Mouse (Mus musculus) kidney, adult 2 months (tissue): ENCODE measurements around the gene Krt23. TPM values are rescaled to one million over a fixed set of nuclear protein-coding genes. Genes with fewer than 3 reads are reported as not detected.

Experiments used
- DNase-seq: peaks from one replicate; pipeline ENCODE4 v3.0.0; 2021
- H3K27ac ChIP-seq: fragments of 200-500 bp; 2 replicates; pipeline ENCODE4 v1.5.1; 2012; ENCODE audit warnings: low read depth, low read length, control low read depth, inconsistent platforms; ENCODE audit not compliant: insufficient read depth
- H3K27me3 ChIP-seq: fragments of 200-500 bp; replicated peaks from 2 replicates; pipeline ENCODE4 v1.6.1; 2012; ENCODE audit warnings: mild to moderate bottlenecking, moderate library complexity, low read length, inconsistent platforms; ENCODE audit not compliant: control insufficient read depth, insufficient read depth
- H3K36me3 ChIP-seq: fragments of 200-500 bp; 2 replicates; pipeline ENCODE4 v1.6.1; 2012; ENCODE audit warnings: mild to moderate bottlenecking, moderate library complexity, low read length, inconsistent platforms; ENCODE audit not compliant: control insufficient read depth, insufficient read depth
- H3K4me1 ChIP-seq: fragments of 200-500 bp; 2 replicates; pipeline ENCODE4 v1.6.1; 2011; ENCODE audit warnings: low read length; ENCODE audit not compliant: control insufficient read depth, insufficient read depth
- H3K4me3 ChIP-seq: fragments of 200-500 bp; 2 replicates; pipeline ENCODE4 v1.5.1; 2011; ENCODE audit warnings: mild to moderate bottlenecking, low read depth, low read length, control low read depth; ENCODE audit not compliant: insufficient read depth
- CTCF ChIP-seq: fragments of 200-500 bp; conservative IDR thresholded peaks from 2 replicates; pipeline ENCODE4 v1.5.1; 2011; ENCODE audit warnings: low read depth, mild to moderate bottlenecking, control low read depth, low read length, moderate library complexity, mixed read lengths; ENCODE audit not compliant: insufficient read depth, insufficient read length
- POLR2A ChIP-seq: fragments of 200-500 bp; IDR thresholded peaks from one replicate; pipeline ENCODE4 v1.6.1; 2011; ENCODE audit warnings: low read depth, low read length, control low read depth
- WGBS: fragments of 180-500 bp; shearing (Covaris S2); methylation state at CpG from one replicate; pipeline ENCODE4 v1.1.7; 2018; 5-methylcytosine and 5-hydroxymethylcytosine counted together
- polyA plus RNA-seq: library from polyadenylated mRNA; depleted of rRNA; stranded (reverse); fragments of >200 nt; gene quantifications from 2 replicates; pipeline ENCODE4 v1.2.3, GENCODE M21; 2012; rRNA removed

Krt23 gene
- polyA plus RNA-seq: 2.7 and 3.5 TPM in 2 replicates

GRCm38 (mm10) chr11:99492733-99493573, at the start of gene Krt23:
TSS of gene Krt23 (minus strand) at chr11:99493137.
- no peak within 1 kb of the TSS for H3K4me3 ChIP-seq
- H3K27me3 ChIP-seq: no peaks in the 10 kb centered on the region

GRCm38 (mm10) chr11:99539721-99540120, 46.8 kb upstream of the Krt23 start:
- no peaks in the 10 kb centered on the region for H3K27me3 ChIP-seq
- H3K4me1 ChIP-seq: no peaks in the 10 kb centered on the region
- H3K4me3 ChIP-seq: no peak overlapping the region
- WGBS: 30% methylated on average over 9 of the region's 9 CpGs
- H3K36me3 ChIP-seq: no peaks in the 10 kb centered on the region
- no peak for TF ChIP-seq POLR2A
- no peak for TF ChIP-seq CTCF
- peak; percentile 30 for DNase-seq
- no peak overlapping the region for H3K27ac ChIP-seq

More at GRCm38 (mm10) chr11:99492733-99493573, at the start of gene Krt23:
- Histone ChIP-seq H3K4me1 (no peaks in the 10 kb centered on the region), H3K36me3 (no peaks in the 10 kb centered on the region), H3K27ac (no peak within 1 kb of the TSS)
- 59% methylated on average over 22 of the region's 22 CpGs for WGBS
- peak; percentile 11 for DNase-seq
- TF ChIP-seq POLR2A (no peak), CTCF (no peak)

- WGBS: 10% methylated on average over 13 of the region's 13 CpGs
- Histone ChIP-seq H3K27ac (no peak within 1 kb of the TSS), H3K36me3 (no peaks in the 10 kb centered on the region), H3K4me3 (no peak within 1 kb of the TSS), H3K27me3 (no peaks in the 10 kb centered on the region), H3K4me1 (no peaks in the 10 kb centered on the region)
- TF ChIP-seq POLR2A (no peak), CTCF (no peak)
- DNase-seq: peak; percentile 56
Measured at GRCm38 (mm10) chr11:99521288-99521860, 28.4 kb upstream of the Krt23 start, which contains the start of gene Krt39. TSS of gene Krt39 (minus strand) at chr11:99521338.

GRCm38 (mm10) chr11:99514098-99514497, 21.2 kb upstream of the Krt23 start:
- DNase-seq: peak; percentile 3
- no peak overlapping the region; the same call in 1 of the 2 replicates for H3K27ac ChIP-seq

GRCm38 (mm10) chr11:99500095-99500805, 7.3 kb upstream of the Krt23 start:
- H3K4me1 ChIP-seq: no peaks in the 10 kb centered on the region
- 81% methylated on average over 9 of the region's 9 CpGs for WGBS
- no peaks in the 10 kb centered on the region for H3K27me3 ChIP-seq
- TF ChIP-seq POLR2A: no peak
- TF ChIP-seq CTCF: no peak
- no peaks in the 10 kb centered on the region for H3K36me3 ChIP-seq
- no peak for DNase-seq
- no peak overlapping the region for H3K4me3 ChIP-seq
- no peak overlapping the region for H3K27ac ChIP-seq

More at GRCm38 (mm10) chr11:99514098-99514497, 21.2 kb upstream of the Krt23 start:
- 74% methylated on average over 8 of the region's 8 CpGs for WGBS
- Histone ChIP-seq H3K4me3 (no peak overlapping the region), H3K36me3 (no peaks in the 10 kb centered on the region), H3K4me1 (no peaks in the 10 kb centered on the region), H3K27me3 (no peaks in the 10 kb centered on the region)
- TF ChIP-seq POLR2A: no peak
- TF ChIP-seq CTCF: no peak

- Histone ChIP-seq H3K4me1 (no peaks in the 10 kb centered on the region), H3K27me3 (no peaks in the 10 kb centered on the region), H3K36me3 (no peaks in the 10 kb centered on the region), H3K4me3 (no peak overlapping the region), H3K27ac (no peak overlapping the region)
- TF ChIP-seq POLR2A: no peak
- no peak for TF ChIP-seq CTCF
- 78% methylated on average over 4 of the region's 4 CpGs for WGBS
- no peak for DNase-seq
Measured at GRCm38 (mm10) chr11:99496460-99496859, 3.5 kb upstream of the Krt23 start.
